Mouse (Mus musculus) midbrain, embryonic 13.5 days (tissue): Measurements from ENCODE around the gene Dbi. TPM values are rescaled to one million over a fixed set of nuclear protein-coding genes. Genes with fewer than 3 reads are reported as not detected.

Experiments used
- ATAC-seq: fragments of 200-750 bp; cut with Nextera tagmentation; 2 replicates; pipeline ENCODE4 v1.8.0; 2017; ENCODE audit warnings: mild to moderate bottlenecking, moderate TSS enrichment, moderate library complexity
- H3K27ac ChIP-seq: fragments of 300-500 bp; sonication (generic); 2 replicates; pipeline ENCODE4 v1.5.1; 2015; ENCODE audit warnings: inconsistent platforms, mild to moderate bottlenecking, moderate library complexity
- H3K27me3 ChIP-seq: fragments of 300-500 bp; sonication (generic); 2 replicates; pipeline ENCODE4 v1.6.1; 2015; ENCODE audit warnings: mild to moderate bottlenecking, inconsistent platforms
- H3K36me3 ChIP-seq: fragments of 300-500 bp; sonication (generic); 2 replicates; pipeline ENCODE4 v1.6.1; 2015; ENCODE audit warnings: mild to moderate bottlenecking, inconsistent platforms
- H3K4me1 ChIP-seq: fragments of 300-500 bp; sonication (generic); replicated peaks from 2 replicates; pipeline ENCODE4 v1.6.1; 2015; ENCODE audit warnings: inconsistent platforms
- H3K4me2 ChIP-seq: fragments of 300-500 bp; sonication (generic); replicated peaks from 2 replicates; pipeline ENCODE4 v1.6.1; 2015; ENCODE audit warnings: moderate library complexity, mild to moderate bottlenecking, inconsistent platforms
- H3K4me3 ChIP-seq: fragments of 300-500 bp; sonication (generic); replicated peaks from 2 replicates; pipeline ENCODE4 v1.5.1; 2015; ENCODE audit warnings: mild to moderate bottlenecking, inconsistent platforms
- H3K9ac ChIP-seq: fragments of 300-500 bp; sonication (generic); replicated peaks from 2 replicates; pipeline ENCODE4 v1.6.1; 2015; ENCODE audit warnings: mild to moderate bottlenecking, inconsistent platforms
- H3K9me3 ChIP-seq: fragments of 300-500 bp; sonication (generic); 2 replicates; pipeline ENCODE4 v1.6.1; 2016; ENCODE audit warnings: mild to moderate bottlenecking, inconsistent platforms
- WGBS: fragments of 180-500 bp; shearing (Covaris S2); methylation state at CpG from one replicate; pipeline ENCODE4 v1.1.7; 2015; 5-methylcytosine and 5-hydroxymethylcytosine counted together
- polyA plus RNA-seq: library from polyadenylated mRNA; unstranded; fragments of >200 nt; fragmentation: Nextera tagmentation; extraction: Ambion mirVana; gene quantifications from 2 replicates; pipeline ENCODE4 v1.2.1, GENCODE M21; 2015

The Dbi gene
- polyA plus RNA-seq, 1 experiment from 2014 or later = 654 TPM

DNA sequence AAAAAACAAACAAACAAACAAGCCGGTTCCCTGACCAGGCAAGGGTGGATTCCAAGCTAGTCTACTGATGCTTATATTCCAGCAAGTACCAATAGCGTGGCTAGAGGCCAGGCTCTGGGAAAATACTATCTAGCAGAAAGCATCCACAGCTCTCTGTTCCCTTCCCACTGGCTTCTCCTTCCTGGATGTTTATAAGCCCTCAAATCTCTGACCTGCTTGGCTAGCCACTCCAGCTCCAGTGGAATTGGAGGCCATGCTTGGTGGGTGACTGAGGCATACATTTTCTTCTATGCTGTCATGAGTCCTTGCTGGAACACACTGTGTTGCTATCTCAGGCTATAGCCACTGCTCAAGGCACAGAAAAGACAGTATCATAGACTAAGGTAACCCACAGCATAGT, 2.0 kb downstream of the Dbi start:
- 94% methylated on average over 2 of the region's 2 CpGs for WGBS
- H3K4me1 ChIP-seq = peaks cover 36% of the 10 kb centered on the region
- H3K36me3 ChIP-seq = peaks cover 25% of the 10 kb centered on the region
- H3K27ac ChIP-seq = no peak overlapping the region
- ATAC-seq = no peak
- no peaks in the 10 kb centered on the region for H3K9me3 ChIP-seq
- H3K4me3 ChIP-seq = no peak overlapping the region; the same call in 1 of the 2 replicates
- H3K9ac ChIP-seq = peak overlapping the region; percentile 80; the same call in 1 of the 2 replicates
- H3K27me3 ChIP-seq = no peaks in the 10 kb centered on the region
- H3K4me2 ChIP-seq = peak overlapping the region; percentile 85

DNA sequence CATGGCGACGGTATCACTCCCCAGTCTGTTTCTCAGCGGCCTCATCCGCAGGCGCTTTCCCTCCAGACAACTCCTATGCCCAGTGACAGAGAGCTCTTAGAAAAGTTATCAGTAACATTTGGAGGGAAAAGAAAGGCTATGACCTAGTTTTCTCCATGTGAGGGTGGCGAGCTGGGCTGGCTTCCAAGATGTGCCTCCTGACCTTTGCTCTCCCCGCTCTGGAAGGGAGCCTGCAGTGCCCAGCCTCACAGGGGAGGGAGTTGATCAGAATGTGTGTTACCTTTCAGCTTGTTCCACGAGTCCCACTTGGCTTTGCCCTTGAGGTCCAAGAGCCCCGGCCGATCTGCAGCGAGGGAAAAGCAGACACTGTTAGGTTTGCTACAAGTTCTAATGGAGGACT, 4.8 kb downstream of the Dbi start:
- H3K4me1 ChIP-seq = peaks cover 27% of the 10 kb centered on the region
- peaks cover 43% of the 10 kb centered on the region for H3K36me3 ChIP-seq
- H3K9ac ChIP-seq = no peak overlapping the region
- no peak for ATAC-seq
- H3K4me3 ChIP-seq = no peak overlapping the region
- H3K4me2 ChIP-seq = no peak overlapping the region
- no peaks in the 10 kb centered on the region for H3K27me3 ChIP-seq
- H3K9me3 ChIP-seq = no peaks in the 10 kb centered on the region
- H3K27ac ChIP-seq = peak overlapping the region; percentile 51
- WGBS = 85% methylated on average over 11 of the region's 11 CpGs

DNA sequence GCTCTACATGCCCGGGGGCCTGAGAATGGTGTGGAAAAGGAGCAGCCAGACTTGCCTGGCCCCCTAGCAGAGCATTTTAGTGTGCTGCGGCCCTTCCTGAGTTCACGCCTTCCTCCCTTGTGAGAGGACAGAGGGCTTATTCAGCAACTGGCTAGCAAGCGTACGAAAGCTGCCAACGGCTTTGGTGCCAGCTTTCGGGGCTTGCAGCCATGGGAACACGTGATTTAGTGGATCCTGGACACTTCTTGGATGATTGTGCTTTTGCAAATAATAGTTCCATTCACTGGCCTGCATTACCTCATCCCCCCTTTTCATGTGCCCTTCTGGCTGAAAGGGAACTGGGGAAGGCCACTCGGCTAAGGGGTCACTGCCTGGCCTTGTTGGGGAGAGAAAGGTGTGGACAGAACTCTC, 5.2 kb downstream of the Dbi start:
- Histone ChIP-seq H3K27me3 (no peaks in the 10 kb centered on the region), H3K27ac (peak overlapping the region; percentile 51), H3K9me3 (no peaks in the 10 kb centered on the region), H3K9ac (no peak overlapping the region), H3K36me3 (peaks cover 43% of the 10 kb centered on the region), H3K4me3 (no peak overlapping the region), H3K4me1 (peaks cover 27% of the 10 kb centered on the region), H3K4me2 (no peak overlapping the region)
- 80% methylated on average over 9 of the region's 9 CpGs for WGBS
- peak; percentile 51 for ATAC-seq

DNA sequence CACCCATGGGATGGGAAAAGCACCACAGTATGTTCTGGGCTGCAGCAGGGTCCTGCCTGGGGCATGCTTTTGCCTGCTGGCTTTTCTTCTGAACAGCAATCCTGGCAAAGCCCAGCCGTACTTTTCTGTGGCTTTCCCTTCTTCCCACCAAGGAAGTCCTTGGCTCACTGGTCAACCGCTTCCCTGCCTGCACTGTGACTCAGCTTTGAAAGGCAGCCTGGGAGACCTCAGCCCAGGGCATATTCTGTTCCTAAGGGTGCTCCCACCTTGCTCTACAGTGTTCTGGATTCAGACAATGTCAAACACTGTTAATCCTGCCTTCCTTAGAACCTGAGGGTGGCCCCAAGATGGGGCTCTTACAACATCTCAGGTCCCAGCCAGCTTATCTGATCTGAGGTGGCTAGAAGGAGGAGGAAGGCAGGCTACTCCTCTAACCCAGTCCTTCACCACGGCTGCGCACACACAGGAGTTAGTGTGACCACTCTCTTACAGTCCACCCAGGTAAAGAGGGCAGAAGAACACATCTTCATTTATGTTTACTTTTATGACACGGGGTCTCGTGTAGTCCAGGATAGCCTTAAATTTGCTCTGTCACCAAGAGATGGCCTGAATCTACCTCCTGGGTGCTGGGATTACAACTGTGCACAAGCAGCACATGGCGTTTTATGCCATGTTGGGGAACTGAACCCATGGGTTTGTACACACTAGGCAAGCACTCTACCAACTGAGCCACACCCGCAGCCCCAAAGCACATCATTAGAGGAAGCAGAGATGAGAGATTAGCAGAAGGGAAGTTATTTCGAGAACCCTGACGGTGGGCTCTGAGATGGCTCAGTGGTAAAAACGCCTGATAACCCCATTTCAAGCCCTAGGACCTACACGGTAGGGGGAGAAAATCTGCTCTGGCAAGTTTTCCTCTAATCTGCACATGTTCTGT, 8.4 kb downstream of the Dbi start:
- no peak overlapping the region for H3K9ac ChIP-seq
- H3K27ac ChIP-seq = no peak overlapping the region
- 89% methylated on average over 12 of the region's 12 CpGs for WGBS
- H3K4me2 ChIP-seq = no peak overlapping the region
- H3K4me1 ChIP-seq = no peaks in the 10 kb centered on the region
- ATAC-seq = no peak
- H3K9me3 ChIP-seq = no peaks in the 10 kb centered on the region
- no peak overlapping the region for H3K4me3 ChIP-seq
- H3K27me3 ChIP-seq = no peaks in the 10 kb centered on the region
- H3K36me3 ChIP-seq = peaks cover 43% of the 10 kb centered on the region

DNA sequence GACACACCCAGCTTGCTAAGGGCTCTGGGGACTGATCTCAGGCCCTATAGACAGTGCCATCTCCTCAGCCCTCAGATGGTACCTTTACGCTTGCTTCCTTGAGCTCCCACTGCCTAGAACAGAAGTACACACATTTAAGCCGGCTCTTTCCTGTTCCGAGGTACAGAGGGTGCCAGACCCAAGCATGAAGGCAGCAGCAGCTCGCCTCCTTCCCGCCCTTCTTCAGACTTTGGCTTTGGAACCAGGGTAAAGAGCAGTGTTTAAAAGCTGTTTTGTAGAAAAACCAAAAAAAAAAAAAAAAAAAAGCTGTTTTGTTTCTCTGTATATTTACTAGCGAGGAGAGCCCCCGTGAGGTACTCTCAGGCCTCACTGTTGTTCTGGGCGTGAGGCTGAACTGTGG, 9.1 kb downstream of the Dbi start:
- 88% methylated on average over 8 of the region's 8 CpGs for whole genome bisulfite sequencing
- H3K9me3 ChIP-seq = no peaks in the 10 kb centered on the region
- H3K9ac ChIP-seq = no peak overlapping the region
- H3K27ac ChIP-seq = no peak overlapping the region
- H3K4me1 ChIP-seq = no peaks in the 10 kb centered on the region
- H3K27me3 ChIP-seq = no peaks in the 10 kb centered on the region
- ATAC-seq = no peak
- H3K36me3 ChIP-seq = peaks cover 43% of the 10 kb centered on the region
- no peak overlapping the region for H3K4me2 ChIP-seq
- no peak overlapping the region for H3K4me3 ChIP-seq

DNA sequence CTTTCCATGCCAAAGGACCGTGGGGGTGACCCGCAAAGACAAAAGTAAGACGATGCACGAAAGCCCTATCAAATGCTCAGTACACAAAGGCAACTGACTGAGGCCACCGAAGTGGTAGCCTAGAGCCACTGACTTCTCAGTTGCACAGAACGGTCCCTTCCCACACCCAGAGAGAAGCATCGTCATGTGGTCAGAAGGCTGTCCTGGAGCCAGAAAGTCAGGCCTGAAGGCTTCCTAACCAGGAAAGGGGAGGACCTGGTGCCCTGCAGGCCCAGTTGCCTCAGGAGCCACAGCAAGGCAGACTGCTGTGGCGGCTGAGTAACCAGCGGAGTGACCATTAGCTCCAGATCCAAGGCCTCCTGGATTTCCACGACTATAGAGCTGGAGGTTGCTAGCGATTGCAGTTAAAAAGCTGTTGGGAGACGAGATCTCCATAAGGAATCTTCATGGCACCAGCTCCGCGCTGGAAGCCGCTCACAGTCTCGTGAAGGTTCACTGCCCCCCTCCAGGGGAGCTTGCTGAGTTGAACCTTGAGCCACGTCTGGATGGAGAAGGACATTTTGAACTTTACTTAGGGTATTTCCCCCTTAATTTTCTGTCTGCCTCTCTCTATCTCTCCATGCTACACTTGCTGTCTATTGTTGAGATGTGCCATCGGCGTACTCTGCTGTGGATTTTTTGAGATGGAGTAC, 11.0 kb downstream of the Dbi start:
- H3K9me3 ChIP-seq = no peaks in the 10 kb centered on the region
- no peak overlapping the region for H3K4me3 ChIP-seq
- no peak for ATAC-seq
- H3K27ac ChIP-seq = no peak overlapping the region
- H3K36me3 ChIP-seq = peaks cover 28% of the 10 kb centered on the region
- 85% methylated on average over 19 of the region's 19 CpGs for WGBS
- no peaks in the 10 kb centered on the region for H3K27me3 ChIP-seq
- H3K4me2 ChIP-seq = no peak overlapping the region
- no peaks in the 10 kb centered on the region for H3K4me1 ChIP-seq
- no peak overlapping the region for H3K9ac ChIP-seq

DNA sequence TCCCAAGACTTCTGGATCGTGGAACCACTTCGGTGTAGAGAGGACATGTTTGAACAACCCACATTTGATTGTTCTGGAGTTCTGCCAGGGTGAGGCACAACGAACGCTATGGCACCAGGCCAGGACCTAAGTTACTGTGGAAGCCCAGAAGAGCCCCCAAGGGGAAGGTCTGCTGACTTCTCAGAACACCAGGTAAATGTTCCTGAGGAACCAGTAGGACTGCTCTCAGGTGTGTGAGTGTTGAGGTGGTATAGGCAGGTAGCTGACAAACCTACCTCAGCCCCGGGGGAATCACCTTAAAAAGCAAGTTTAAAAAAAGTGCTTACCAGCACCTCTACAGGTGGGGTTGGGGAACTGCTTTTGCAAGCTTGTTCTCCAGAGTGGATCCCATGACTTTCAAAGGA, 15.3 kb downstream of the Dbi start:
- Histone ChIP-seq H3K9ac (no peak overlapping the region), H3K4me1 (no peaks in the 10 kb centered on the region), H3K9me3 (no peaks in the 10 kb centered on the region), H3K36me3 (no peaks in the 10 kb centered on the region), H3K27ac (no peak overlapping the region), H3K4me3 (no peak overlapping the region), H3K27me3 (no peaks in the 10 kb centered on the region), H3K4me2 (no peak overlapping the region)
- ATAC-seq = no peak
- 80% methylated on average over 5 of the region's 5 CpGs for WGBS

DNA sequence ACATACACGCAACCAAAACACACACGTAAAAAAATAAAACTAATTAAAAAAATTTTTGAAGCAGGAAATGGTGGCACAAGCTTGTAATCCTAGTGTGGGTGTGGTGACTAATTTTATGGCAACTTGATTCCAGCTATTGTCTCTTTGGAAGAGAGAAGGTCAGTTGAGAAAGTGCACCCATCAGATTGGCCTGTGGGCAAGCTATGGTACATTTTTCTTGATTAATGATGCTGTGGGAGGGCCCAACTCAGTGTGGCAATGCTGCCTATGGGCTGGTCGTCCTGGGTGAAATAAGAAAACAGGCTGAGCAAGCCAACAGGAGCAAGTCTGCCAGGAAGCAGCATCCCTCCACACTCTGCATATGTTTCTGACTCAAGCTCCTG, 19.7 kb downstream of the Dbi start:
- Histone ChIP-seq H3K27ac (no peak overlapping the region), H3K4me2 (no peak overlapping the region), H3K9me3 (no peaks in the 10 kb centered on the region), H3K27me3 (no peaks in the 10 kb centered on the region), H3K9ac (no peak overlapping the region), H3K4me1 (no peaks in the 10 kb centered on the region), H3K36me3 (no peaks in the 10 kb centered on the region), H3K4me3 (no peak overlapping the region)
- no peak for ATAC-seq
- WGBS = 89% methylated on average over 3 of the region's 3 CpGs

DNA sequence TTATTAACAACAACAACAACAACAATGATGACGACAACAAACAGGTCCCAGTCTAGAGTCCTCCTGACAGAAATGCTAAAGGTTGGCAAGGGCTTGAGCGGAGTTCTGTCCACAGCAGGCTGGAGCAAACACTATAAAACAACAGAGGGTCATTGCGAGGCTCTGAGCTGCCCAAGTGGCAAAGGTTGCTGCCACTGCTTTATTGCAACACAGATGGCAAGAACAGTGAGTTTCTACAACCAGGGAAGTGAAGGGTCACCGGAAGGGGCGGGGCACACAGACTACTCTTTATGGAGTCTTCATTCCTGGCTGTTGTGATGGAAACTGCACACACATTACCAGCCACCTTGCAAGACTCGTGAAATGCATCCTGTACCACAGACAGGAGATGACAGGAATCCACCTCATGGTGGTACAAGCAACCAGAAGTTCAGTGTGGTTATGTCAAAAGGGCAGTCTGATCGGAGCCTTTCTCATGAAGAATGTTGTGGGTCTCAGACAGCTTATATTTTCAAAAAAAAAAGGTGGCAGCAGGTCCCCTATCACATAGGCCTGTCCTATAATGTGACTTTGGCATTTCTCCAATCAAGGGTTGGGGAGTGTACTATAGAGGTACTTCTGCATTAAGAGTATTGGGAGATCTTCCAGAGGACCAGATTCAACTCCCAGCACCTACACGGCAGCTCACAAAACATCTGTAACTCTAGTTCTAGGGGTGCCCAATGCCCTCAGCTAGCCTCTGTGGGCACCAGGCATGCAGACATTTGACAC, 20.2 kb downstream of the Dbi start:
- H3K9me3 ChIP-seq = no peaks in the 10 kb centered on the region
- H3K27me3 ChIP-seq = no peaks in the 10 kb centered on the region
- no peak overlapping the region for H3K27ac ChIP-seq
- H3K4me3 ChIP-seq = no peak overlapping the region
- no peaks in the 10 kb centered on the region for H3K4me1 ChIP-seq
- 77% methylated on average over 8 of the region's 8 CpGs for WGBS
- ATAC-seq = no peak
- no peak overlapping the region for H3K4me2 ChIP-seq
- no peak overlapping the region for H3K9ac ChIP-seq
- H3K36me3 ChIP-seq = no peaks in the 10 kb centered on the region

DNA sequence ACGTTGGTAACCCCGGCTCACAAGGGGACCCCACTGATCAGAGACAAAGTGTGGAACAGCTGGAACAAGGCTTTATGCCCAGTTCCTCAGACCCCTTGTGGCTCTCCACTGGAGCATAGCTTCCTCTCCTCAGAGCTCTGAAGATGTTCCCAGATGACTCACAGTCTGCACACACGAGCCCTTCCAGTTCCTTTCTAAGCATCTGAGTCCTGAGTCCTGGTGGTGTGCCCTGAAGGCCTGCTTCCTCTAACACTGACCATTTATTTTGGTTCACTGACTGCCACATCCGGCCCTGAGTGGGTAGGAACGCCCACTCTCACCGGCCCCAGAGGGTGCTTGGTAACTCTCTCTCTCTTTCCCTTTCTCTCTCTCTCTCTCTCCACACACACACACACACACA, 21.4 kb downstream of the Dbi start:
- Histone ChIP-seq H3K9ac (no peak overlapping the region), H3K4me1 (no peaks in the 10 kb centered on the region), H3K27ac (no peak overlapping the region), H3K27me3 (no peaks in the 10 kb centered on the region), H3K9me3 (no peaks in the 10 kb centered on the region), H3K4me2 (no peak overlapping the region), H3K36me3 (no peaks in the 10 kb centered on the region), H3K4me3 (no peak overlapping the region)
- 72% methylated on average over 6 of the region's 6 CpGs for WGBS
- ATAC-seq = no peak

DNA sequence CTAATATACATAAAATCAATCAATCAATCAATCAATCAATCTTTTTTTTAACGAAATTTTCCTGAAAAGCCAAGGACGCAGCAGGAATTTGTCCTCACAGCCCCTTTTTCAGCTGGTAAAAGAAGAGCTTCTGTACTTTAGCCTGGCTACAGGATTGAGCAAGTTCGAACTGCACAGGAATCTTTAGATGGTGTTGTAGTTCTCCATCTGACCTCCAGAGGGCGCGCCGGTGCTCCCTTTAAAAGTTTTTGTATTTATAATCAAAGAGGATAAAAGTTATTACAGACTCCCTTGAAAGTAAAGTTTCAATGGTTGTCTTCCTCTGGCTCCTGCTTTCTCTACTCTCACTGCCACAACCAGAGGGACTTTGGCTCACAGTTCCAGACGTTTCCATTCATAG, 22.6 kb downstream of the Dbi start:
- no peak overlapping the region for H3K27ac ChIP-seq
- H3K9me3 ChIP-seq = no peaks in the 10 kb centered on the region
- no peaks in the 10 kb centered on the region for H3K4me1 ChIP-seq
- no peaks in the 10 kb centered on the region for H3K27me3 ChIP-seq
- no peak overlapping the region for H3K9ac ChIP-seq
- H3K4me3 ChIP-seq = no peak overlapping the region
- 14% methylated on average over 7 of the region's 7 CpGs for WGBS
- no peaks in the 10 kb centered on the region for H3K36me3 ChIP-seq
- ATAC-seq = no peak
- H3K4me2 ChIP-seq = no peak overlapping the region

DNA sequence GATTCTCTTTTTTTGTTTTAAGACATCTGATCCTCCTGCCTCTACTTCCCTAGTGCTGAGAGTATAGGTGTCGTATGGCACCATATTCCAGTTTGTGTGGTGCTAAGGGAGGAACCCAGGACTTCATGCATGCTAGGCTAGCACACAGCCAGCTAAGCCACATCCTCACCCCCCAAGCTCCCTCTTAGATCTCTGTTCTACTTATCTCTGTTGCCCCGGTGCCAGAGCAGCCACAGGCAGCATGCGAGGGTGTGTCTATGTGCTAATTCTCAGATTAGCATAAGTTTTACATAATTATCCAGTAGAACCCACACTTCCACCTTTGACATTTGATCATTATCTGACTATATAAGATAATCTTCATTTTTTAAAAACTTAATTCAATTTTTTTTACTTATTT, 26.0 kb downstream of the Dbi start:
- no peaks in the 10 kb centered on the region for H3K9me3 ChIP-seq
- H3K4me2 ChIP-seq = no peak overlapping the region
- H3K36me3 ChIP-seq = no peaks in the 10 kb centered on the region
- H3K4me1 ChIP-seq = no peaks in the 10 kb centered on the region
- no peak overlapping the region for H3K27ac ChIP-seq
- ATAC-seq = no peak
- no peak overlapping the region for H3K4me3 ChIP-seq
- 60% methylated on average over 3 of the region's 3 CpGs for WGBS
- H3K9ac ChIP-seq = no peak overlapping the region
- no peaks in the 10 kb centered on the region for H3K27me3 ChIP-seq
